Comparison of ENCODE assay signal across 9 mouse cellular contexts in the genomic region with DNA sequence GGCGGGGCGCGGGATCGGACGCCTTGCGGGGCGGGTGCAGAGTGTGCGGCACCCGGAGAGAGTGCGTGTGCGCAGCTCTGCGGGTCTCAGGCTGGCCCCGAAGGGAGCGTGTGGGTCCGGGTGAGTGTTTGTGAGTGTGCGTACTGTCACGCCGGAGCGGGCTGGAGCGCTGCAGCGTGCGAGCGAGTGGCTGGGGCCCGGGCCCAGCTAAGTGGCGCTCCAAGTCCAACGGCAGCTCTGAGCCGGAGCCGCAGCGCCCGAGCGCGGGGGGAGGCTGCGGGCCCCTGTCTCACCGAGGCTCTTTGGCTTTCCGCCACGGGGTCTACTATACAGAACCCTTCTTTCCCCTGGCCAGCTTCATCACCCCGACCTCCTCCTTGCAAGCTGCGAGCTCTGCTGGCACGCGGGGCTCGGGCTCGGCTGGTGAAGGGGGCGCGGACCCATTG. TPM values are rescaled to one million over a fixed set of nuclear protein-coding genes. Genes with fewer than 3 reads are reported as not detected.
DNase-seq lines count a peak whose midpoint lies in the region; ATAC-seq and TF ChIP-seq lines count a peak whose summit lies in the region.
"Had no signal": no experiment of that assay in that cellular context is flagged by ENCODE, and none has a peak within 500 bp of the region (broad histone marks: within the 10 kb centered on the region; RNA-seq: fewer than 3 reads in every experiment).

No protein-coding gene starts in this region.

- under 1% methylated on average over 43 of the region's 44 CpGs for WGBS in kidney, embryonic 15.5 days
- WGBS in hindbrain, embryonic 10.5 days: under 1% methylated on average over 44 of the region's 44 CpGs
- WGBS in liver, embryonic 12.5 days (ENCODE audit: insufficient replicate concordance): under 1% methylated on average over 29 of the region's 44 CpGs
- WGBS in small intestine, adult 2 months: under 1% methylated on average over 44 of the region's 44 CpGs

- no peak overlapping the region for H3K27ac ChIP-seq in kidney, embryonic 15.5 days
- peak overlapping the region; percentile 89 for H3K27ac ChIP-seq in hindbrain, embryonic 10.5 days
- no peak overlapping the region for H3K27ac ChIP-seq in liver, embryonic 12.5 days
- 0 out of 2 replicates have a peak overlapping the region, but pooled peaks have one; percentile 3 for H3K27ac ChIP-seq in small intestine, adult 2 months (ENCODE audit: insufficient read depth, low read depth, low read length)

- peak overlapping the region; percentile 64 for H3K4me3 ChIP-seq in kidney, embryonic 15.5 days (replicated peaks)
- H3K4me3 ChIP-seq in hindbrain, embryonic 10.5 days: peak overlapping the region; percentile 83
- peak overlapping the region; percentile 61 for H3K4me3 ChIP-seq in liver, embryonic 12.5 days
- H3K4me3 ChIP-seq in small intestine, adult 2 months (ENCODE audit: low read depth, low read length): peak overlapping the region; percentile 90

- no peaks in the 10 kb centered on the region for H3K36me3 ChIP-seq in kidney, embryonic 15.5 days
- no peaks in the 10 kb centered on the region for H3K36me3 ChIP-seq in hindbrain, embryonic 10.5 days
- H3K36me3 ChIP-seq in liver, embryonic 12.5 days: no peaks in the 10 kb centered on the region
- no peaks in the 10 kb centered on the region for H3K36me3 ChIP-seq in small intestine, adult 2 months (ENCODE audit: control insufficient read depth, insufficient read depth, low read length)

- TF ChIP-seq CTCF in small intestine, adult 2 months (IDR thresholded peaks at IDR 0.05; ENCODE audit: extremely low read depth, insufficient read length, insufficient replicate concordance, low read depth, low read length): no peak

- peak overlapping the region; percentile 100 for H3K4me2 ChIP-seq in kidney, embryonic 15.5 days
- H3K4me2 ChIP-seq in liver, embryonic 12.5 days: peak overlapping the region; percentile 88

- peak; percentile 60 for ATAC-seq in kidney, embryonic 15.5 days (replicated peaks; ENCODE audit: low FRiP score)
- no peak for ATAC-seq in liver, embryonic 12.5 days

- no peak for TF ChIP-seq POLR2A in small intestine, adult 2 months (IDR thresholded peaks at IDR 0.05; ENCODE audit: low read depth, low read length)

- peaks cover 21% of the 10 kb centered on the region for H3K4me1 ChIP-seq in kidney, embryonic 15.5 days
- peaks cover 36% of the 10 kb centered on the region for H3K4me1 ChIP-seq in hindbrain, embryonic 10.5 days (replicated peaks)
- H3K4me1 ChIP-seq in liver, embryonic 12.5 days: peaks cover 13% of the 10 kb centered on the region; the same call in 1 of the 2 replicates
- peaks cover 21% of the 10 kb centered on the region for H3K4me1 ChIP-seq in small intestine, adult 2 months (ENCODE audit: control insufficient read depth, insufficient read depth, insufficient read length, low read length)

- peaks cover 64% of the 10 kb centered on the region for H3K27me3 ChIP-seq in kidney, embryonic 15.5 days
- peaks cover 89% of the 10 kb centered on the region for H3K27me3 ChIP-seq in hindbrain, embryonic 10.5 days (ENCODE audit: insufficient read depth, poor library complexity, severe bottlenecking)
- H3K27me3 ChIP-seq in liver, embryonic 12.5 days (replicated peaks): peaks cover 92% of the 10 kb centered on the region
- H3K27me3 ChIP-seq in small intestine, adult 2 months (ENCODE audit: control insufficient read depth, insufficient read depth, low read length): no peaks in the 10 kb centered on the region
- H3K27me3 ChIP-seq: Patski had no signal

- H3K9me3 ChIP-seq in kidney, embryonic 15.5 days (replicated peaks): no peaks in the 10 kb centered on the region
- H3K9me3 ChIP-seq in hindbrain, embryonic 10.5 days: no peaks in the 10 kb centered on the region
- no peaks in the 10 kb centered on the region for H3K9me3 ChIP-seq in liver, embryonic 12.5 days (replicated peaks)

- DNase-seq in kidney, adult 18-20 months: no peak
- peak; percentile 35 for DNase-seq in MN1 (ENCODE audit: low spot score)
- DNase-seq in cerebellum, postnatal 10 days: peak; percentile 76 to 80
- peak; percentile 70 for DNase-seq in hindbrain, embryonic 10.5 days (ENCODE audit: low spot score)
- no peak for DNase-seq in right cerebral cortex, postnatal 25 days

- H3K9ac ChIP-seq in kidney, embryonic 15.5 days: peak overlapping the region; percentile 62
- peak overlapping the region; percentile 55 for H3K9ac ChIP-seq in liver, embryonic 12.5 days

RNA-seq across cellular contexts. Expression of gene Sema7a, which starts 0.5 kb away (rescaled TPM):
- polyA plus RNA-seq in kidney, embryonic 15.5 days (2015; fragmentation: Nextera tagmentation; extraction: Ambion mirVana): 0.39 and 0.45 TPM in 2 replicates
- polyA plus RNA-seq in hindbrain, embryonic 10.5 days (2016; fragmentation: Nextera tagmentation; extraction: Ambion mirVana): 0.71 and 1.6 TPM in 2 replicates
- polyA plus RNA-seq in liver, embryonic 12.5 days (2016; fragmentation: Nextera tagmentation; extraction: Ambion mirVana): not detected in 2 replicates
- 12.9 and 52.6 TPM in 2 replicates for polyA plus RNA-seq in small intestine, adult 2 months (2012; rRNA removed)

RNA-seq across cellular contexts. Expression of gene Ubl7, which starts 29.6 kb away (rescaled TPM):
- 104 and 114 TPM in 2 replicates for polyA plus RNA-seq in kidney, embryonic 15.5 days (2015; fragmentation: Nextera tagmentation; extraction: Ambion mirVana)
- 118 and 143 TPM in 2 replicates for polyA plus RNA-seq in hindbrain, embryonic 10.5 days (2016; fragmentation: Nextera tagmentation; extraction: Ambion mirVana)
- 69.3 and 69.8 TPM in 2 replicates for polyA plus RNA-seq in liver, embryonic 12.5 days (2016; fragmentation: Nextera tagmentation; extraction: Ambion mirVana)
- 62.4 and 146 TPM in 2 replicates for polyA plus RNA-seq in small intestine, adult 2 months (2012; rRNA removed)

Comparison
In these comparisons a context has a peak if more than half of its experiments do, and no peak if none do; other contexts are left out.
1. H3K27ac ChIP-seq: peak in hindbrain, embryonic 10.5 days (single experiment) and small intestine, adult 2 months (single experiment); none in kidney, embryonic 15.5 days (single experiment) and liver, embryonic 12.5 days (single experiment).
2. DNase-seq: peak in MN1 (single experiment), cerebellum, postnatal 10 days (2 of 2) and hindbrain, embryonic 10.5 days (single experiment); none in kidney, adult 18-20 months (single experiment) and right cerebral cortex, postnatal 25 days (single experiment).
3. Peak in every context shown above with its lines, with median percentiles within 50 percentile points of each other: H3K4me3 ChIP-seq.